Mouse (Mus musculus) left cerebral cortex, postnatal 36 days (tissue): ENCODE measurements around the gene Them7. TPM values are rescaled to one million over a fixed set of nuclear protein-coding genes. Genes with fewer than 3 reads are reported as not detected.

Source experiments
- DNase-seq, 2 experiments: peaks; one replicate each; pipeline ENCODE4 v3.0.0; 2021 to 2022; ENCODE audit warnings: low spot score in 2 of 2, mixed read lengths in 1 of 2
- intact Hi-C: fragments of 180-260 bp; cut with DNase I; formaldehyde crosslinking; loops from one replicate; pipeline ENCODE4 v1.15.1; 2025
- total RNA-seq, 2 experiments: library from RNA; stranded (reverse); gene quantifications; 2 replicates each; pipeline ENCODE4 v1.2.3; 2021

Gene Them7
- total RNA-seq, 2 experiments from 2014 or later = not detected

DNA sequence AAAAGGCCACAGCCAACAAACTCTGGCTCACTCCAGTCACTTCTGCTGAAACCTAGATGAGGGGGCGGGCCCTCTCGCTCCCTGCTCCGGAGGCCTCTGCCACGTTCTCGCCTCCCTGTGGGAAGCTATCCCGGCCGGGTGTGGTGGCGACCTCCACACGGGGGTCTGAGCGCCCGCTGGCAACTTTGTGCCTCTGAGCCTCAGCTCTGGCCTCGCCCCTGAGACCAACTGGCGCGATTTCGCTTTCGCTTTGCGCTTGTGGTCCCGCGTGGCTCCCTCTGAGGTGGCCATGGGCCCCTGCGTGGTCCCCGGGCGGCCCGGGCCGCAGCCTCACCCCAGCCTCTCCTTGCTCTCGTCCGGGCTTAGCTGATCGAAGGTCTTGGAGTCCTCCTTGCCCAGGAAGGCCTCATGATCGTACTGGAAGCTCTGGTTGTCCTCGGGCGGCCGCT lies 174.5 kb downstream of the Them7 start:
- peak; percentile 6 to 31 for DNase-seq
- intact Hi-C loops = no loop called here

- intact Hi-C loops = no loop called here
- DNase-seq = peak; percentile 37 to 45
These were observed 175.2 kb downstream of the Them7 start, which contains the start of gene Rcn1 for GRCm38 (mm10) chr2:105399085-105399891. TSS of gene Rcn1 (minus strand) at chr2:105399319.

DNA sequence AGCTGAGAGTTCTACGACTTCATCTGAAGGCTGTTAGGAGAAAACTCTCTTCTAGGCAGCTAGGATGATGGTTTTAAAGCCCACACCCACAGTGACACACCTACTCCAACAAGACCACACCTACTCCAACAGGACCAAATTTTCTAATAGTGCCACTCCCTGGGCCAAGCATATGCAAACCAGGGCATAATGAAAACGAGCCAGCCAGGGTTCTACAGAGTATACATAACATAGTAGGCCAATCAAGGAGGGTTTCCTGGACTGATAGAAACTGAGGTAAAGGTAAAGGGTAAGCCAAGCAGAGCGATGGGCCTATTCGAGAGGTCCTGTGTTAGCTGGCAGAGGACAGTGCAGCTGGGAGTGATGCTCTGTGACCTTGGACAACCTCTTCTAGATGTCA lies 176.4 kb downstream of the Them7 start:
- intact Hi-C loops = no loop called here
- no peak for DNase-seq

GRCm38 (mm10) chr2:105402180-105402579 lies 178.1 kb downstream of the Them7 start:
- intact Hi-C loops = no loop called here
- DNase-seq = no peak

DNA sequence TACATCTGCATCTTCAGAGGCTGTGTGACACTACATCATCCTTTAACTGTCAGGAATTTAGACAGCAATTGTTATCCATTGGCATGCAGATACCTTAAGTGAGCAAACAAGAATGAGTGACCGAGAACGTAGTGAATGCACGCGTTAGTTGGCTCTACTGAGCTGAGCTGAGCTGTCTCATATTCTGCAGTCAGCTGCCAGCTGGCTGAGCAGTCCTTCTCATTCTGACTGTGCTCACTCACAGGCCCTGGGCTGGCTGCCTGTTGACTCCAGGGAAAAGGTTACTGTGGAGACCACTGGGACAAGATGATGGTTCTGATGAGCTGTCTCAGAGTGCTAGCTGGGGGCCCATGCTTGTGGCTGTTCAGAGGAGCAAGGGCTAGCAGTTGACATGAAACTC lies 184.4 kb downstream of the Them7 start:
- intact Hi-C loops = no loop called here
- peak in 1 of 2 experiments; percentile 12 for DNase-seq

DNA sequence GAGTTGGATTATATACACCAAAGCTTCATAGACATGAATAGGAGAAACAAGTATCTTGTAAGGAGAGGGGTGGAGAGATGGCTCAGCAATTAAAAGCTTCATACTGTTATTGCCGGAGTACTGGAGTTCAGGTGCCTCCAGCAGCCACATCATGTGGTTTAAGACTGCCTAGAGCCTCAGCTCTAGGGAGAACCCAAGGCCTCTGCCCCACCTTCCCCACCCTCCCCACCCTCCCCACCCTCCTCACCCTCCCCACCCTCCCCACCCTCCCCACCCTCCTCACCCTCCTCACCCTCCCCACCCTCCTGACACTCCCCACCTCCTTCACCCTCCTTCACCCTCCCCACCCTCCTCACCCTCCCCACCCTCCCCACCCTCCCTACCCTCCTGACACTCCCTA lies 185.1 kb downstream of the Them7 start:
- DNase-seq = no peak
- intact Hi-C loops = no loop called here

- intact Hi-C loops = no loop called here
- DNase-seq = no peak
These were observed 190.2 kb downstream of the Them7 start for GRCm38 (mm10) chr2:105414309-105414708.

DNA sequence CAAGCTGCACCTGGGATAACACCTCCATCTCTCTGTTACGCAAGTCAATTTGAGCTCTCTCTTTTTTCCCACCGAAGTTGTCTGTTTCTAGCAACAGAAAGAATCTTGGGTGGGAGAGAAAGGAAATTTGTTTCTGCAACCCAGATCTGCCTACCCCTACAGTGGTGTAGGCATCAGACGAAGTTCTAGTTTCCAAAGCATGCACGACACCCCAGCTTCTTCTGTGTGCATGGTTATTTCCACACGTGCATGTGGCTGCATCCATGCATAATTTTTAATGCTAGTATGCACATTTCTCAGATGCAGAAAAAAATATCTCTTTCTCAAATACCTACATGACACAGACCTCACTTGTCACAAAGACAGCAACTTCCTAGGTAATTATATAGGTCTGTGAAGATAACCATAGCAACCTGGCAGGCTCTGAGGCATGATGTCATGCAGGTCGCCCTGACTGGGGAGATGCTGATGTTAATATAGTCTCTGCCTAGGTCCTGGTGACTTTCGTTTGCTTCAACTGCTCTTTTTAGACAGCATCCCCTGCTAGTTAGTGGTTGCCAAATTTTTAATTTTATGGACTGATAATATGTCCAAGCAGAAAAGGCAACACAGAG lies 192.0 kb downstream of the Them7 start:
- peak; percentile 16 to 25 for DNase-seq

DNA sequence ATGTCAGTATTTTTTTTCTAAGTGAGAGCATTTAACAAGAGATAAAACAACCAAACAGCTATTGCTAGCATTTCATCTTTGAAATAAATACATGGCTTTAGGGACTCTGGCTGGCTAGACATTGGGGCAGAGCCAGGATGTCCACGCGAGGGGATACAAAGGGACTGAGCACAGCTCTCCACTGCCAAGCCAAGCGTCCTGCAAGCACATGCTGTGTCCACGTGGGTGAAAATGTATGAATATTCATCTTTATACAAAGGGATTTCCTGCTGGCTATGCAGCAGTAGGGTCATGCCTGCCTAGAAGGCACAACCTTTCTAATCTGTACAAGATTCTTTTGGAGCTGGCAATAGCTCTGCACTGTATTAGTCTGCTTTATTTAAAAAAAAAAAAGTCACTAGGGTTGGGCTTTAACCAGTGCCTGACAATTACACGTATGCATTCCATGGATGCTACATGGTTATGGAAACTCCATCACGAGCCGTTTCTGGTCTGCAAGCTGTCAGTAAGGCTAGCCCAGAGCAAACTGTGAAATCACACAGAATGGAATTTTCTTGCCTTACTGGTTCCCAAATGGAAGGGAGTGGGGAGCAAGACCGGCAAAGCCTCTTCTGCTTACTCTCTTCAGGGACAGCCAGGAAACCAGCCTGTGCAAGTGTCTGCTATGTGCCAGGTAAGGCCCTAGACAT lies 192.7 kb downstream of the Them7 start:
- intact Hi-C loops = no loop called here

More for the DNA sequence above, 192.0 kb downstream of the Them7 start:
- intact Hi-C loops = no loop called here

DNA sequence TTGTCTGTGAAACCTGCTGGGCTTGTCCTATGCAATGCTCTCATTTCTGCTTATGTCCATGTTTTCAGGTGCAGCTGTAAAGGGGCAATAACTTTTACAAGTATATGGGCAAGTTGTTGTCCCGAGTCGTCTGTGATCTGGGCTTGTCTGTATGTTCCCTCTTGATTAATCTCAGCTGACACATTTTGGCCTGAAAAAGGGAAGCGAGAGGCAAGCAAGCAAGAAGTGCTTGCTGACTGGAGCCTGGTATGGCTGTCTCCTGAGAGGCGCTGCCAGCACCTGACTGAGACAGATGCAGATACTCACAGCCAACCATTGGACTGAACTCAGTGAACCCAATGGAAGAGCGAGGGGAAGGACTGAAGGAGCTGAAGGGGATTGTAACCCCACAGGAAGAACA lies 193.5 kb downstream of the Them7 start:
- intact Hi-C loops = no loop called here
- no peak for DNase-seq

More for the DNA sequence above, 192.7 kb downstream of the Them7 start:
- peak; percentile 34 to 35 for DNase-seq

DNA sequence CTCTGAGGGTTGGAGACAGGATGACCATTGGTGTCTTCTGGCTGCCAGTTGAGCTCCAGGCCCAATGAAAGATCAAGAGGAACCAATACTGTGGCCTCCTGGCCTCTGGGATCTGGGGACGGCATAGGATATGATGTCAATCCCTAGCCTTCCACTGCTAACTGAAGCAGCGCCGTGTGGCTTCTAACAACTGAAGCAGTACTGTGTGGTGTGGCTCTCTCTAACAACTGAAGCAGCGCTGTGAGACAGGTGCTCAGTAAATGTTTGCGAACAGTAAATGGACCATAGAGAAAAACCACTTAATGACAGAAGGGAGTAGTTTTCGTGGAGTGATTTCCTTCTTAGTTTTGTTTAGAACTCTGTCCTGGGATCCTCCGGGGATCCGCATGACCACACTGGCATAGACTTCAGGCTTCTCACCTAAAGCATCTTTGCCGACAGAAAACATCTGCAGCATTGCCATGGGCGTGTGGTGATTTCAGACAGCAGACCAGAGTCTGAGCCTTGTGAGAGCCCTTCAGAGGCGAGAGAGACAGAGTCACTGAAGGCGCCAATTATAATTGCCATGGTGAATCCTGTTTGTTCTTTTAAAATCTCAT lies 194.6 kb downstream of the Them7 start:
- intact Hi-C loops = no loop called here
- no peak for DNase-seq

- intact Hi-C loops = loop anchor here (5.0 kb wide), 1 partner anchor 45 kb away; no protein-coding TSS in a partner anchor
These were observed 203.3 kb downstream of the Them7 start for GRCm38 (mm10) chr2:105427447-105427846.

DNA sequence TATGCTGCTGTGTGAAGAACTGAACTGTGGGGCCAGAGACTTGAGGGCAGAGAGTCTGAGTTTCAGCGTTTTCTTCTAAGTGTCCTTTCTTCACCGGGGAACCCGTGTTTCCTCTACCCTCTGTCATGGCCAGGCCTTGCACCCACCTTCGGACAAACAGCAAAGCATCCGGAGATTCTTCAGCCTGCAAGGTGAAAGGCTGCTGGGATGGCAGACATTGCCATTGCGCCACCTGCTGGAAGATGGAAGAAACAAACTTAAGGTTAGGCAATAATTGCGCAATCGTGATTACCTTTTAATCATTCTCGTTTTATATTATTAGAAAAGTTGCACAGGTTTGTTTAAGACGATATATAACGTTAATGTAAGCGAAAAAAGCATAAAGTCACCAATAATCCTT lies 203.9 kb downstream of the Them7 start:
- intact Hi-C loops = loop anchor here (1.0 to 5.0 kb wide), 3 partner anchors 46 to 171 kb away; no protein-coding TSS in a partner anchor
- peak; percentile 38 to 49 for DNase-seq

More at GRCm38 (mm10) chr2:105427447-105427846, 203.3 kb downstream of the Them7 start:
- no peak for DNase-seq

- intact Hi-C loops = loop anchor here (1.0 to 5.0 kb wide), 3 partner anchors 46 to 172 kb away; no protein-coding TSS in a partner anchor
These were observed 204.3 kb downstream of the Them7 start for GRCm38 (mm10) chr2:105428467-105428866.

More at GRCm38 (mm10) chr2:105428467-105428866, 204.3 kb downstream of the Them7 start:
- DNase-seq = no peak

Other genes starting within 250 kb of the Them7 start
- gene Eif3m, start 207.2 kb upstream of the Them7 start, total RNA-seq = 10 to 100 TPM; 83.5 to 85.4 TPM
- not detected for gene Gm11060, start 132.3 kb upstream of the Them7 start, total RNA-seq
- under 1 TPM; 0.16 to 0.27 TPM for gene Wt1, start 97.8 kb upstream of the Them7 start, total RNA-seq
- gene Rcn1, start 175.0 kb downstream of the Them7 start, total RNA-seq = 10 to 100 TPM; 22.3 to 22.9 TPM